Mouse (Mus musculus) myocyte (in vitro differentiated cells): Measurements from ENCODE around the gene Hist1h2ag. TPM values are rescaled to one million over a fixed set of nuclear protein-coding genes. Genes with fewer than 3 reads are reported as not detected.

Experiments used
- H3K27me3 ChIP-seq: one replicate; pipeline ENCODE4 v1.6.1; 2011; ENCODE audit not compliant: control insufficient read depth, insufficient read depth, insufficient read length
- H3K36me3 ChIP-seq: one replicate; pipeline ENCODE4 v1.6.1; 2011; ENCODE audit not compliant: control insufficient read depth, insufficient read depth
- H3K4me2 ChIP-seq: one replicate; pipeline ENCODE4 v1.6.1; 2011; ENCODE audit warnings: low read depth, control low read depth
- H3K4me3 ChIP-seq: one replicate; pipeline ENCODE4 v1.5.1; 2011; ENCODE audit warnings: mild to moderate bottlenecking, control low read depth, moderate library complexity
- H3K79me2 ChIP-seq: one replicate; pipeline ENCODE4 v1.6.1; 2011; ENCODE audit not compliant: control insufficient read depth, insufficient read depth
- H3ac ChIP-seq: one replicate; pipeline ENCODE4 v1.6.1; 2011; ENCODE audit not compliant: control insufficient read depth, insufficient read length
- CEBPB ChIP-seq: IDR thresholded peaks from 2 replicates; pipeline ENCODE4 v1.6.1; 2011; ENCODE audit warnings: mild to moderate bottlenecking, moderate library complexity; ENCODE audit not compliant: poor library complexity, insufficient read depth, severe bottlenecking
- E2F4 ChIP-seq: IDR thresholded peaks from one replicate; pipeline ENCODE4 v1.6.1; 2011; ENCODE audit warnings: mild to moderate bottlenecking, control low read depth, moderate library complexity; ENCODE audit not compliant: insufficient read depth
- MAX ChIP-seq: IDR thresholded peaks from one replicate; pipeline ENCODE4 v1.6.1; 2011; ENCODE audit warnings: low read depth, mild to moderate bottlenecking, control low read depth
- MYOD1 ChIP-seq, 3 experiments: IDR thresholded peaks; one replicate each; pipeline ENCODE4 v1.6.1; 2011; ENCODE audit warnings: control low read depth in 2 of 3, low read depth in 2 of 3, mild to moderate bottlenecking in 2 of 3, moderate library complexity in 1 of 3; ENCODE audit not compliant: insufficient read length in 2 of 3, control insufficient read depth in 1 of 3
- MYOG ChIP-seq, 3 experiments: IDR thresholded peaks; one replicate each; pipeline ENCODE4 v1.6.1; 2011; ENCODE audit warnings: control low read depth in 2 of 3, low read depth in 2 of 3, mild to moderate bottlenecking in 2 of 3; ENCODE audit not compliant: insufficient read length in 2 of 3, control insufficient read depth in 1 of 3, insufficient read depth in 1 of 3
- POLR2A ChIP-seq: IDR thresholded peaks from one replicate; pipeline ENCODE4 v1.6.1; 2011; ENCODE audit warnings: low read depth, mild to moderate bottlenecking, control low read depth, moderate library complexity; ENCODE audit not compliant: insufficient read length
- POLR2AphosphoS2 ChIP-seq: IDR thresholded peaks from one replicate; pipeline ENCODE4 v1.6.1; 2011; ENCODE audit warnings: low read depth, control low read depth; ENCODE audit not compliant: insufficient read length
- REST ChIP-seq: IDR thresholded peaks from one replicate; pipeline ENCODE4 v1.6.1; 2011; ENCODE audit warnings: mild to moderate bottlenecking, control low read depth, moderate library complexity; ENCODE audit not compliant: insufficient read depth, insufficient read length
- SRF ChIP-seq: IDR thresholded peaks from one replicate; pipeline ENCODE4 v1.6.1; 2011; ENCODE audit warnings: low read depth; ENCODE audit not compliant: control insufficient read depth, insufficient read length
- TCF12 ChIP-seq: IDR thresholded peaks from one replicate; pipeline ENCODE4 v1.6.1; 2011; ENCODE audit warnings: mild to moderate bottlenecking, control low read depth; ENCODE audit not compliant: poor library complexity, insufficient read depth, severe bottlenecking
- TCF3 ChIP-seq: IDR thresholded peaks from one replicate; pipeline ENCODE4 v1.6.1; 2011; ENCODE audit warnings: low read depth, control low read depth; ENCODE audit not compliant: insufficient read length
- USF1 ChIP-seq: IDR thresholded peaks from one replicate; pipeline ENCODE4 v1.6.1; 2011; ENCODE audit warnings: low read depth, mild to moderate bottlenecking, control low read depth, moderate library complexity
- polyA plus RNA-seq: library from polyadenylated mRNA; unstranded; fragments of >200 nt; fragmentation: generic; extraction: Trizol; gene quantifications from one replicate; pipeline ENCODE4 v1.2.1, GENCODE M21; 2012; ENCODE audit warnings: missing spikeins

The Hist1h2ag gene
- polyA plus RNA-seq, 1 experiment, result 4.1 TPM

GRCm38 (mm10) chr13:22022241-22022640 is 20.5 kb downstream of the Hist1h2ag start:
- peak overlapping the region; percentile 79 for H3K4me2 ChIP-seq
- TF ChIP-seq E2F4 (peak; percentile 55), MYOD1 (IDR thresholded peaks at IDR 0.05; ENCODE audit: control insufficient read depth in 1 of 3, insufficient read length in 2 of 3, low read depth in 2 of 3) (no peak), CEBPB (0 out of 2 replicates have a peak, but pooled peaks have one; percentile 10)
- no peak overlapping the region for H3ac ChIP-seq
- H3K4me3 ChIP-seq, result peak overlapping the region; percentile 52
- no peaks in the 10 kb centered on the region for H3K27me3 ChIP-seq
- no peaks in the 10 kb centered on the region for H3K79me2 ChIP-seq
- no peaks in the 10 kb centered on the region for H3K36me3 ChIP-seq

GRCm38 (mm10) chr13:22021581-22021980 is 21.2 kb downstream of the Hist1h2ag start:
- Histone ChIP-seq H3K27me3 (no peaks in the 10 kb centered on the region), H3K36me3 (no peaks in the 10 kb centered on the region), H3K79me2 (no peaks in the 10 kb centered on the region), H3K4me2 (peak overlapping the region; percentile 79), H3K4me3 (peak overlapping the region; percentile 52), H3ac (no peak overlapping the region)
- TF ChIP-seq TCF3 (no peak), USF1 (no peak), CEBPB (no peak), MYOG (IDR thresholded peaks at IDR 0.05; ENCODE audit: control insufficient read depth in 1 of 3, insufficient read depth in 1 of 3, insufficient read length in 2 of 3, low read depth in 2 of 3) (no peak), TCF12 (no peak)

DNA sequence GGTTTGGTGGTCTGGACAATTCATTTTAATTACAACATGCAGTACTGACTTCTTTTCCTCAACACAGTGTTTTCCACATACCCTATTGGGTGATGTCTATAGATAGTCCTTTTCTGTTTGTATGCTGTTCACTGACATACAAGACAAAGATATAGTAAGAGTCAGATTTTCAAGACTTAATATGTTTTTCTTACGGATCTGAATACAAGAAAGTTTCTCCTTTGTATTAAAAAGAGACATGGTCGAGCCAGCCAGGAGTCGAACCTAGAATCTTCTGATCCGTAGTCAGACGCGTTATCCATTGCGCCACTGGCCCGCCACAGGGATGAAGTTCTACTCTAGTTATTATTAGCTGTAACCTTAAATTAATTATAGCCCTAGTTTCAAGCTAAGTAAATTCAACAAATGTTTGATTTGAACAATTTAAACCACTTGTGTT is 21.8 kb downstream of the Hist1h2ag start:
- H3K27me3 ChIP-seq, result no peaks in the 10 kb centered on the region
- TF ChIP-seq E2F4 (peak; percentile 14), TCF12 (no peak)
- no peak overlapping the region for H3ac ChIP-seq
- H3K79me2 ChIP-seq, result no peaks in the 10 kb centered on the region
- no peaks in the 10 kb centered on the region for H3K36me3 ChIP-seq
- H3K4me3 ChIP-seq, result peak overlapping the region; percentile 52
- H3K4me2 ChIP-seq, result peak overlapping the region; percentile 79

DNA sequence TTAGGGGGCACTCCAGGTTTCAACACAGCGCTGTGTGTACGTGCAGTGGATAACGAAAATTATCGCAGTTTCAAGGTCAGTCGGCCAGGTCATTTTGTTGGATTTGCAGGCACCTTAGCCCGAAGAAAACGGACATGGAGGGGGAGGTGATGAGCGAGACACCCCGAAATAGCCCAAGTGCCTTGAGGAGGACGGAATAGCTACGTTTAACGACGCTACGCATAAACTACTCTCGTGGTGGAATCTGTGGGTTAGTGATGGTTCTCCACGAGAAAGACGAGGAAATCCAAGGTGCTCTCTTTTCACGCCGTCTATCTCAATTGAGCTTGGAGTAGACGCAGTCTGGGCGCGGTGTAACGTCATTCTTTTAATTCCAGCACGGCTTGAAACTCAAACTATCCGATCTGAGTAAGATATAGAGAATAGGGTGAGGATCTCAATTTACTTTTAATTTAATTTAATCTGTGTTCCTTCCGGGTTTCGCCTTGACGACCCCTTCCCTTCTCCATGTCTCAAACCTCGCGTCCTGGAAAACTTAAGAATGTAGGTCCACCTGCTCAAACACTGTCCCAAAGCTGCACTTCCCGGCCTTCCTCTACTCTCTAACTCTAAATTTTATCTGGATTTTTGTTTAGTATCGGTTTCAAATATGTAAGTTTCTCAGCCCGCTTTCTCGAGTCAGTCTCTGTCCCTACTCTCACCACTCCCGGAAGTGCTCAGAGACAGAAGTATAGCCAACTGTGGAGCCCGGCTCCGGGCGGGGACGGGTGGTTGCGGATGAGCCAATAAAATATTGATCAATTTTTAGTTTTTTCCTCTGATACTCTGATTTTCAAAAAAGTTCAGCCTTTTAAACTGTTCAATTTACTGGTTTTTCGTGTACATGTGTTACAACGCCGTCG is 22.6 kb downstream of the Hist1h2ag start:
- Histone ChIP-seq H3K27me3 (no peaks in the 10 kb centered on the region), H3K4me3 (peak overlapping the region; percentile 52), H3K79me2 (no peaks in the 10 kb centered on the region), H3ac (no peak overlapping the region), H3K4me2 (peak overlapping the region; percentile 79), H3K36me3 (no peaks in the 10 kb centered on the region)
- TF ChIP-seq MYOD1 (IDR thresholded peaks at IDR 0.05; ENCODE audit: control insufficient read depth in 1 of 3, insufficient read length in 2 of 3, low read depth in 2 of 3) (no peak), CEBPB (no peak), TCF3 (no peak), MAX (no peak), POLR2AphosphoS2 (no peak), USF1 (no peak), MYOG (IDR thresholded peaks at IDR 0.05; ENCODE audit: control insufficient read depth in 1 of 3, insufficient read depth in 1 of 3, insufficient read length in 2 of 3, low read depth in 2 of 3) (no peak), E2F4 (no peak), REST (no peak), POLR2A (no peak), TCF12 (no peak)

DNA sequence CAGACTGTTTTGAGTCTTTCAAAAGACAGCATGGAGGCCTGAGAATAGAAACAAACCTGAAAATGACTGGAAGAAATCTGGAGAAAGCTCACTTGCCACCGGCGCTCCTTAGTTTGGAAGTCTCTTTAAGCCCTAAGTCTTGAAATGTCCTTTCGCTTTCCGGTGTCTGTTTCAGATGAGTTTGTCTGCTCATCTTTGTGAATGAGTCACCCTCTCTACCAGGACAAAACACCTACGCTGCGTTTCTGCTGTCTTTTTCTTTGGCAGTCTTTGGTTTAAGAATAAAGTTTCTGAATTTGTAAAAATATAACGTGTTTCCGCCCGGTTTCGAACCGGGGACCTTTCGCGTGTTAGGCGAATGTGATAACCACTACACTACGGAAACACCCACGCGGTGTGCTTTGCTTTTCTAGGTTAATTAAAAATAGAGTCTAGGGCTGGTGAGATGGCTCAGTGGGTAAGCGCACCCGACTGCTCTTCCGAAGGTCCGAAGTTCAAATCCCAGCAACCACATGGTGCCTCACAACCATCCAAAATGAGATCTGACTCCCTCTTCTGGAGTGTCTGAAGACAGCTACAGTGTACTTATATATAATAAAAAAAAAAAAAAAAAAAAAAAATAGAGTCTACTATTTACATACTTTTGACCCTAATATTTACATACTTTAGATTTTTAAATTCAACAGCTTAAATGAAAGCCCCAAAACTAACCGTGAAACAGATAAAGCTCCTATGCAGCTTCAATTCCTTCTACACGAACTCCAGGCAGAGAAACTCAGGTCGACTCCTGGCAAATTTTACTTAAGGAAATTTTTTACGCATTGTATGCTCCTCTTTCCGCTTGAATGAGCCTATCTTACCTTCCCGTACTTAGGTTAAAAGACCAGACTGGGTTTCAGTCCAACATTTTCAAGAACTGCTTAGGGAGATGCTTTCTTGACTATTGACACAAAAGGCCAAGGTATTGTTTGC is 27.0 kb downstream of the Hist1h2ag start:
- H3K4me2 ChIP-seq, result peak overlapping the region; percentile 37
- H3K27me3 ChIP-seq, result no peaks in the 10 kb centered on the region
- H3K36me3 ChIP-seq, result no peaks in the 10 kb centered on the region
- no peak overlapping the region for H3K4me3 ChIP-seq
- H3K79me2 ChIP-seq, result no peaks in the 10 kb centered on the region
- TF ChIP-seq USF1 (no peak), MYOD1 (IDR thresholded peaks at IDR 0.05; ENCODE audit: control insufficient read depth in 1 of 3, insufficient read length in 2 of 3, low read depth in 2 of 3) (no peak), SRF (no peak), CEBPB (0 out of 2 replicates have a peak, but pooled peaks have one; percentile 12), TCF12 (no peak)
- no peak overlapping the region for H3ac ChIP-seq
